Mouse (Mus musculus) neural tube, embryonic 12.5 days (tissue): ENCODE data around the gene Elmo1. TPM values are rescaled to one million over a fixed set of nuclear protein-coding genes. Genes with fewer than 3 reads are reported as not detected.

Experiments used
- ATAC-seq: fragments of 200-750 bp; cut with Nextera tagmentation; 2 replicates; pipeline ENCODE4 v1.8.0; 2017; ENCODE audit warnings: low read depth, mild to moderate bottlenecking, moderate TSS enrichment, moderate library complexity; ENCODE audit not compliant: low FRiP score
- H3K27ac ChIP-seq: fragments of 300-500 bp; sonication (generic); 2 replicates; pipeline ENCODE4 v1.5.1; 2016
- H3K27me3 ChIP-seq: fragments of 300-500 bp; sonication (generic); replicated peaks from 2 replicates; pipeline ENCODE4 v1.6.1; 2016; ENCODE audit warnings: mild to moderate bottlenecking
- H3K36me3 ChIP-seq: fragments of 300-500 bp; sonication (generic); 2 replicates; pipeline ENCODE4 v1.6.1; 2016; ENCODE audit warnings: mild to moderate bottlenecking
- H3K4me1 ChIP-seq: fragments of 300-500 bp; sonication (generic); 2 replicates; pipeline ENCODE4 v1.6.1; 2016
- H3K4me2 ChIP-seq: fragments of 300-500 bp; sonication (generic); replicated peaks from 2 replicates; pipeline ENCODE4 v1.6.1; 2016; ENCODE audit warnings: mild to moderate bottlenecking
- H3K4me3 ChIP-seq: fragments of 300-500 bp; sonication (generic); 2 replicates; pipeline ENCODE4 v1.5.1; 2016
- H3K9ac ChIP-seq: fragments of 300-500 bp; sonication (generic); 2 replicates; pipeline ENCODE4 v1.6.1; 2016; ENCODE audit warnings: mild to moderate bottlenecking
- H3K9me3 ChIP-seq: fragments of 300-500 bp; sonication (generic); 2 replicates; pipeline ENCODE4 v1.6.1; 2016; ENCODE audit warnings: mild to moderate bottlenecking
- WGBS: fragments of 180-500 bp; shearing (Covaris S2); methylation state at CpG from one replicate; pipeline ENCODE4 v1.1.7; 2016; 5-methylcytosine and 5-hydroxymethylcytosine counted together
- polyA plus RNA-seq: library from polyadenylated mRNA; unstranded; fragments of >200 nt; fragmentation: Nextera tagmentation; extraction: Ambion mirVana; gene quantifications from 2 replicates; pipeline ENCODE4 v1.2.1, GENCODE M21; 2016

The Elmo1 gene
- polyA plus RNA-seq, 1 experiment from 2014 or later: 39.5 TPM

- peak; percentile 50; the same call in 1 of the 2 replicates for ATAC-seq
- 45% methylated on average over 6 of the region's 6 CpGs for WGBS
- H3K4me3 ChIP-seq: no peak overlapping the region
- no peaks in the 10 kb centered on the region for H3K27me3 ChIP-seq
- H3K9me3 ChIP-seq: no peaks in the 10 kb centered on the region
- H3K4me2 ChIP-seq: no peak overlapping the region
- H3K9ac ChIP-seq: no peak overlapping the region
- H3K36me3 ChIP-seq: no peaks in the 10 kb centered on the region
- no peaks in the 10 kb centered on the region for H3K4me1 ChIP-seq
- no peak overlapping the region for H3K27ac ChIP-seq
These were observed 182.2 kb downstream of the Elmo1 start for GRCm38 (mm10) chr13:20272562-20272961.

- 58% methylated on average over 2 of the region's 2 CpGs for WGBS
- no peaks in the 10 kb centered on the region for H3K36me3 ChIP-seq
- no peaks in the 10 kb centered on the region for H3K27me3 ChIP-seq
- no peak overlapping the region for H3K27ac ChIP-seq
- H3K4me2 ChIP-seq: no peak overlapping the region
- H3K9me3 ChIP-seq: no peaks in the 10 kb centered on the region
- ATAC-seq: no peak
- H3K4me1 ChIP-seq: no peaks in the 10 kb centered on the region
- no peak overlapping the region for H3K9ac ChIP-seq
- H3K4me3 ChIP-seq: no peak overlapping the region
These were observed 189.5 kb downstream of the Elmo1 start for GRCm38 (mm10) chr13:20279889-20280288.

GRCm38 (mm10) chr13:20283891-20284290, 193.5 kb downstream of the Elmo1 start:
- no peak for ATAC-seq
- H3K27ac ChIP-seq: no peak overlapping the region
- H3K36me3 ChIP-seq: no peaks in the 10 kb centered on the region
- no peaks in the 10 kb centered on the region for H3K9me3 ChIP-seq
- no peak overlapping the region for H3K4me3 ChIP-seq
- H3K9ac ChIP-seq: no peak overlapping the region
- 95% methylated on average over 7 of the region's 7 CpGs for WGBS
- H3K4me1 ChIP-seq: no peaks in the 10 kb centered on the region; the same call in 1 of the 2 replicates
- no peak overlapping the region for H3K4me2 ChIP-seq
- no peaks in the 10 kb centered on the region for H3K27me3 ChIP-seq

GRCm38 (mm10) chr13:20286680-20287079, 196.3 kb downstream of the Elmo1 start:
- no peak overlapping the region for H3K4me3 ChIP-seq
- H3K27ac ChIP-seq: no peak overlapping the region
- H3K4me2 ChIP-seq: no peak overlapping the region
- H3K27me3 ChIP-seq: no peaks in the 10 kb centered on the region
- H3K9me3 ChIP-seq: no peaks in the 10 kb centered on the region
- 92% methylated on average over 6 of the region's 6 CpGs for WGBS
- no peaks in the 10 kb centered on the region; the same call in 1 of the 2 replicates for H3K4me1 ChIP-seq
- no peak overlapping the region for H3K9ac ChIP-seq
- ATAC-seq: no peak
- no peaks in the 10 kb centered on the region for H3K36me3 ChIP-seq

GRCm38 (mm10) chr13:20288393-20288792, 198.0 kb downstream of the Elmo1 start:
- no peak for ATAC-seq
- 70% methylated on average over 7 of the region's 7 CpGs for WGBS
- Histone ChIP-seq H3K9me3 (no peaks in the 10 kb centered on the region), H3K9ac (no peak overlapping the region), H3K27me3 (no peaks in the 10 kb centered on the region), H3K27ac (no peak overlapping the region), H3K36me3 (no peaks in the 10 kb centered on the region), H3K4me2 (no peak overlapping the region), H3K4me1 (no peaks in the 10 kb centered on the region; the same call in 1 of the 2 replicates), H3K4me3 (no peak overlapping the region)

- 84% methylated on average over 10 of the region's 10 CpGs for WGBS
- no peak overlapping the region for H3K9ac ChIP-seq
- no peak overlapping the region for H3K4me2 ChIP-seq
- no peaks in the 10 kb centered on the region for H3K27me3 ChIP-seq
- H3K36me3 ChIP-seq: no peaks in the 10 kb centered on the region
- H3K4me1 ChIP-seq: no peaks in the 10 kb centered on the region; the same call in 1 of the 2 replicates
- ATAC-seq: no peak
- no peaks in the 10 kb centered on the region for H3K9me3 ChIP-seq
- no peak overlapping the region for H3K4me3 ChIP-seq
- H3K27ac ChIP-seq: no peak overlapping the region
These were observed 200.0 kb downstream of the Elmo1 start for GRCm38 (mm10) chr13:20290412-20290811.

GRCm38 (mm10) chr13:20292348-20292747, 202.0 kb downstream of the Elmo1 start:
- Histone ChIP-seq H3K4me3 (no peak overlapping the region), H3K27ac (no peak overlapping the region), H3K4me2 (no peak overlapping the region), H3K27me3 (no peaks in the 10 kb centered on the region), H3K9ac (no peak overlapping the region), H3K36me3 (no peaks in the 10 kb centered on the region), H3K4me1 (no peaks in the 10 kb centered on the region; the same call in 1 of the 2 replicates), H3K9me3 (no peaks in the 10 kb centered on the region)
- no peak for ATAC-seq
- WGBS: 6% methylated on average over 5 of the region's 5 CpGs

- H3K4me2 ChIP-seq: no peak overlapping the region
- no peak overlapping the region for H3K27ac ChIP-seq
- H3K4me3 ChIP-seq: no peak overlapping the region
- ATAC-seq: no peak
- 89% methylated on average over 16 of the region's 16 CpGs for WGBS
- H3K36me3 ChIP-seq: no peaks in the 10 kb centered on the region
- H3K9ac ChIP-seq: no peak overlapping the region
- H3K9me3 ChIP-seq: no peaks in the 10 kb centered on the region
- no peaks in the 10 kb centered on the region for H3K4me1 ChIP-seq
- no peaks in the 10 kb centered on the region for H3K27me3 ChIP-seq
These were observed 205.0 kb downstream of the Elmo1 start for GRCm38 (mm10) chr13:20295278-20295970.

GRCm38 (mm10) chr13:20297841-20298240, 207.4 kb downstream of the Elmo1 start:
- no peaks in the 10 kb centered on the region for H3K4me1 ChIP-seq
- H3K4me3 ChIP-seq: no peak overlapping the region
- 0 out of 2 replicates have a peak, but pooled peaks have one; percentile 69 for ATAC-seq
- H3K27me3 ChIP-seq: no peaks in the 10 kb centered on the region
- no peak overlapping the region for H3K9ac ChIP-seq
- H3K9me3 ChIP-seq: no peaks in the 10 kb centered on the region
- no peak overlapping the region for H3K27ac ChIP-seq
- no peaks in the 10 kb centered on the region for H3K36me3 ChIP-seq
- 14% methylated on average over 3 of the region's 3 CpGs for WGBS
- H3K4me2 ChIP-seq: no peak overlapping the region

GRCm38 (mm10) chr13:20299424-20299823, 209.0 kb downstream of the Elmo1 start:
- H3K36me3 ChIP-seq: no peaks in the 10 kb centered on the region
- no peak overlapping the region for H3K4me2 ChIP-seq
- 70% methylated on average over 3 of the region's 3 CpGs for WGBS
- H3K27ac ChIP-seq: no peak overlapping the region
- H3K27me3 ChIP-seq: no peaks in the 10 kb centered on the region
- no peak overlapping the region for H3K9ac ChIP-seq
- H3K9me3 ChIP-seq: no peaks in the 10 kb centered on the region
- no peaks in the 10 kb centered on the region for H3K4me1 ChIP-seq
- H3K4me3 ChIP-seq: no peak overlapping the region
- peak; percentile 59; the same call in 1 of the 2 replicates for ATAC-seq

- H3K9ac ChIP-seq: no peak overlapping the region
- no peak overlapping the region for H3K4me3 ChIP-seq
- no peaks in the 10 kb centered on the region for H3K4me1 ChIP-seq
- H3K27me3 ChIP-seq: no peaks in the 10 kb centered on the region
- no peak overlapping the region for H3K27ac ChIP-seq
- 89% methylated on average over 3 of the region's 3 CpGs for WGBS
- H3K36me3 ChIP-seq: no peaks in the 10 kb centered on the region
- no peak for ATAC-seq
- H3K4me2 ChIP-seq: no peak overlapping the region
- H3K9me3 ChIP-seq: no peaks in the 10 kb centered on the region
These were observed 209.7 kb downstream of the Elmo1 start for GRCm38 (mm10) chr13:20300052-20300564.

- Histone ChIP-seq H3K27me3 (no peaks in the 10 kb centered on the region), H3K4me2 (no peak overlapping the region), H3K4me1 (no peaks in the 10 kb centered on the region), H3K4me3 (no peak overlapping the region), H3K9ac (no peak overlapping the region), H3K36me3 (no peaks in the 10 kb centered on the region), H3K27ac (no peak overlapping the region), H3K9me3 (no peaks in the 10 kb centered on the region)
- no peak for ATAC-seq
- 83% methylated on average over 3 of the region's 3 CpGs for WGBS
These were observed 210.2 kb downstream of the Elmo1 start for GRCm38 (mm10) chr13:20300626-20301025.

- no peaks in the 10 kb centered on the region for H3K9me3 ChIP-seq
- H3K4me3 ChIP-seq: no peak overlapping the region
- no peaks in the 10 kb centered on the region for H3K36me3 ChIP-seq
- no peak overlapping the region for H3K9ac ChIP-seq
- WGBS: 94% methylated on average over 7 of the region's 7 CpGs
- H3K4me2 ChIP-seq: no peak overlapping the region
- no peaks in the 10 kb centered on the region for H3K27me3 ChIP-seq
- H3K27ac ChIP-seq: no peak overlapping the region
- no peak for ATAC-seq
- no peaks in the 10 kb centered on the region for H3K4me1 ChIP-seq
These were observed 211.4 kb downstream of the Elmo1 start for GRCm38 (mm10) chr13:20301760-20302159.
